Mouse (Mus musculus) E14TG2a.4 (cell line): Measurements from ENCODE around the gene Cd79b.

ENCODE experiments used
- CTCF ChIP-seq: conservative IDR thresholded peaks from 2 replicates; pipeline ENCODE4 v1.5.1; 2014; ENCODE audit warnings: low read length
- POU5F1 ChIP-seq: IDR thresholded peaks from 2 replicates; pipeline ENCODE4 v1.6.1; 2014; ENCODE audit warnings: low read length, borderline replicate concordance

- TF ChIP-seq CTCF: no peak
- TF ChIP-seq POU5F1: no peak
Observed at GRCm38 (mm10) chr11:106264988-106265387, 49.6 kb downstream of the Cd79b start.
